Mouse (Mus musculus) erythroblast, adult 5-6 weeks (primary cell): ENCODE measurements around the gene Gm3099. TPM values are rescaled to one million over a fixed set of nuclear protein-coding genes. Genes with fewer than 3 reads are reported as not detected.
"Not testable (repeated sequence)": the region's sequence is repeated elsewhere in the genome, so short reads cannot be mapped to it uniquely, and the experiment has no call there.

Experiments used
- ATAC-seq: replicated peaks from 2 replicates; pipeline ENCODE4 v1.8.0; 2016; ENCODE audit warnings: moderate number of reproducible peaks, mild to moderate bottlenecking, moderate TSS enrichment, inconsistent platforms; ENCODE audit not compliant: poor library complexity, low FRiP score, severe bottlenecking
- total RNA-seq, 2 experiments: library from RNA; stranded (forward) in 1 of 2; stranded (reverse) in 1 of 2; fragments of 150-400 nt in 1 of 2; fragments of 200-764, 138-1000 nt in 1 of 2; gene quantifications; 2 replicates each; pipeline versions ENCODE4 v1.2.3 to v1.2.4; 2015 to 2017; ENCODE audit warnings: low replicate concordance in 2 of 2

Gene Gm3099
- total RNA-seq (2015; ENCODE audit: low replicate concordance): not detected in 2 replicates
- 0.28 TPM in 1 of 2 replicates, not detected in the other for total RNA-seq (2017; ENCODE audit: low replicate concordance)

DNA sequence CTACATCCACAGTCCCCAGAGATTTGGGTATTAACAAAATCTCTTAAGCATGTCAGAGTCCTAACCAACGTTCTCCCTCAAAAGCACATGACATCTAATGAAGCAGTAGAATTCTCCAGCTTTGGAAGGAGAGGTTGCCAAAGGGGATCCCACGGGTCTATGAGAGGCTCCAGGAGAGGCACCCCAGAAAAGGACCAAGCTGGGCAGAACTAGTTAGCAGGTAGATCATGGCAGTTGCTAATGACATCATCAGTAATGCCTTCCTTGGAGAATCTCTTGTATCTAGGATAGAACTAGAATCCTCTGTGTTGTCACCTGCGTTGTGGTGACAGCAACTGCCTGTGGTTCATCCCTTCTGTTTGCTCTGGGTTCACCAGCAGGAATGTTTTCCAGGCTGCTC lies at the start of gene Gm3099:
Gene Gm3099 (plus strand): TSS at position 301 of the 400 bp plus-strand sequence.
- ATAC-seq: not testable (repeated sequence)

DNA sequence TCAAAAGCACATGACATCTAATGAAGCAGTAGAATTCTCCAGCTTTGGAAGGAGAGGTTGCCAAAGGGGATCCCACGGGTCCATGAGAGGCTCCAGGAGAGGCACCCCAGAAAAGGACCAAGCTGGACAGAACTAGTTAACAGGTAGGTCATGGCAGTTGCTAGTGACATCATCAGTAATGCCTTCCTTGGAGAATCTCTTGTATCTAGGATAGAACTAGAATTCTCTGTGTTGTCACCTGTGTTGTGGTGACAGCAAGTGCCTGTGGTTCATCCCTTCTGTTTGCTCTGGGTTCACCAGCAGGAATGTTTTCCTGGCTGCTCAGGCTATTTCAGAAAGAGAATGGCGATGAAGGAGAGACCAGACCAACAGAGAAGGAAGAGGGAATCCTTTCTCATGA lies 34.9 kb upstream of the Gm3099 start, which contains the start of gene Gm3095:
Gene Gm3095 (plus strand): TSS at position 301 of the 400 bp plus-strand sequence.
- not testable (repeated sequence) for ATAC-seq

DNA sequence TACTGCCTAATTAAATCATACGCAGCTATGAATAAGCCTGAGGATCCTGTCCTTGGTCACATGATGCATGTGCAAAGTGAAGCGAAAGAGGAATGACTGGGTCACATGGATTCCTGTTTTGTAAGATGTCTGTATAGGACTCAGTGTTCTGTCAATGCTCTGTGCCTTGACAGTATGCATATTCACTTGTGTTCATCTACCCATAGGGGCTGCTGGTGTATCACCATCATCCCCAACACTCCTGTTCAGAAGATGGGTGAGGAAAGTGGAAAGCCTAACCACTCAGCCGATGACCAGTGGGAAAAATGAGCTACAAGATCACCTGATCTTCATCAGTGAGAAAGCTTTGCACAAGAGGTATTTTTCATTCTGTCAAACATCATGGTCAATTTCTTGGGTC lies 25.4 kb downstream of the Gm3099 start, which contains the start of gene Gm5796:
Gene Gm5796 (plus strand): TSS at position 301 of the 400 bp plus-strand sequence.
- not testable (repeated sequence) for ATAC-seq

Other genes starting within 250 kb of the Gm3099 start
- gene Gm3002, start 188.3 kb upstream of the Gm3099 start, total RNA-seq (2015; ENCODE audit: low replicate concordance): not detected in 2 replicates
- gene Gm3002, start 188.3 kb upstream of the Gm3099 start, total RNA-seq (2017; ENCODE audit: low replicate concordance): not detected in 2 replicates
- not detected in 2 replicates for gene Gm3033, start 152.1 kb upstream of the Gm3099 start, total RNA-seq (2015; ENCODE audit: low replicate concordance)
- gene Gm3033, start 152.1 kb upstream of the Gm3099 start, total RNA-seq (2017; ENCODE audit: low replicate concordance): not detected in 2 replicates
- gene Gm2916, start 114.2 kb upstream of the Gm3099 start, total RNA-seq (2015; ENCODE audit: low replicate concordance): not detected in 2 replicates
- gene Gm2916, start 114.2 kb upstream of the Gm3099 start, total RNA-seq (2017; ENCODE audit: low replicate concordance): not detected in 2 replicates
- gene Gm3029, start 66.6 kb upstream of the Gm3099 start, total RNA-seq (2015; ENCODE audit: low replicate concordance): not detected in 2 replicates
- gene Gm3029, start 66.6 kb upstream of the Gm3099 start, total RNA-seq (2017; ENCODE audit: low replicate concordance): not detected in 2 replicates
- gene Gm3095, start 34.8 kb upstream of the Gm3099 start, total RNA-seq (2015; ENCODE audit: low replicate concordance): not detected in 2 replicates
- gene Gm3095, start 34.8 kb upstream of the Gm3099 start, total RNA-seq (2017; ENCODE audit: low replicate concordance): not detected in 2 replicates
- gene Gm5796, start 25.5 kb downstream of the Gm3099 start, total RNA-seq (2015; ENCODE audit: low replicate concordance): not detected in 2 replicates
- not detected in 2 replicates for gene Gm5796, start 25.5 kb downstream of the Gm3099 start, total RNA-seq (2017; ENCODE audit: low replicate concordance)
- not detected in 2 replicates for gene Gm3115, start 85.7 kb downstream of the Gm3099 start, total RNA-seq (2015; ENCODE audit: low replicate concordance)
- not detected in 2 replicates for gene Gm3115, start 85.7 kb downstream of the Gm3099 start, total RNA-seq (2017; ENCODE audit: low replicate concordance)
- not detected in 2 replicates for gene Gm8108, start 112.1 kb downstream of the Gm3099 start, total RNA-seq (2015; ENCODE audit: low replicate concordance)
- gene Gm8108, start 112.1 kb downstream of the Gm3099 start, total RNA-seq (2017; ENCODE audit: low replicate concordance): not detected in 2 replicates
- not detected in 2 replicates for gene Gm3127, start 166.6 kb downstream of the Gm3099 start, total RNA-seq (2015; ENCODE audit: low replicate concordance)
- gene Gm3127, start 166.6 kb downstream of the Gm3099 start, total RNA-seq (2017; ENCODE audit: low replicate concordance): not detected in 2 replicates
- gene Gm2974, start 184.2 kb downstream of the Gm3099 start, total RNA-seq (2015; ENCODE audit: low replicate concordance): not detected in 2 replicates
- gene Gm2974, start 184.2 kb downstream of the Gm3099 start, total RNA-seq (2017; ENCODE audit: low replicate concordance): not detected in 2 replicates